17 mouse cellular contexts compared by ENCODE assay signal in genomic region chr4:154346731-154347522, GRCm38 (mm10). TPM values are rescaled to one million over a fixed set of nuclear protein-coding genes. Genes with fewer than 3 reads are reported as not detected.
DNase-seq lines count a peak whose midpoint lies in the region; ATAC-seq and TF ChIP-seq lines count a peak whose summit lies in the region.
"Had no signal": no experiment of that assay in that cellular context is flagged by ENCODE, and none has a peak within 500 bp of the region (broad histone marks: within the 10 kb centered on the region; RNA-seq: fewer than 3 reads in every experiment).

No protein-coding gene starts in this region.

- H3K27ac ChIP-seq in kidney, embryonic 14.5 days (ENCODE audit: low read depth, low read length) = peak overlapping the region; percentile 20; the same call in 1 of the 2 replicates
- H3K27ac ChIP-seq in embryonic facial prominence, embryonic 15.5 days (replicated peaks) = no peak overlapping the region
- no peak overlapping the region for H3K27ac ChIP-seq in midbrain, postnatal 0 days (ENCODE audit: low read depth, low read length)
- H3K27ac ChIP-seq: liver, embryonic 14.5 days had no signal

- TF ChIP-seq CTCF in midbrain, postnatal 0 days (IDR thresholded peaks at IDR 0.05) = no peak

- 6% methylated on average over 19 of the region's 19 CpGs for WGBS in kidney, embryonic 14.5 days
- WGBS in embryonic facial prominence, embryonic 15.5 days = 53% methylated on average over 19 of the region's 19 CpGs
- WGBS in midbrain, postnatal 0 days = 36% methylated on average over 19 of the region's 19 CpGs

- peaks cover 25% of the 10 kb centered on the region for H3K4me1 ChIP-seq in kidney, embryonic 14.5 days (ENCODE audit: control insufficient read depth, insufficient read depth, low read length)
- 0 out of 2 replicates have a peak, but pooled peaks cover 15% of the 10 kb centered on the region for H3K4me1 ChIP-seq in embryonic facial prominence, embryonic 15.5 days
- H3K4me1 ChIP-seq in midbrain, postnatal 0 days (ENCODE audit: insufficient read depth, low read length) = 0 out of 2 replicates have a peak, but pooled peaks cover under 1% of the 10 kb centered on the region

- ATAC-seq in kidney, embryonic 14.5 days (ENCODE audit: low FRiP score, low TSS enrichment) = peak; percentile 79
- peak; percentile 26; the same call in 1 of the 2 replicates for ATAC-seq in embryonic facial prominence, embryonic 15.5 days (ENCODE audit: insufficient number of reproducible peaks, low FRiP score, low TSS enrichment, low read depth)
- ATAC-seq in midbrain, postnatal 0 days (ENCODE audit: low FRiP score) = no peak
- ATAC-seq: CD4-positive, CD25-positive, alpha-beta regulatory T cell, adult 4 months had no signal

- H3K9me3 ChIP-seq in kidney, embryonic 14.5 days (ENCODE audit: control insufficient read depth, low read length) = peaks cover 3% of the 10 kb centered on the region; the same call in 1 of the 2 replicates
- no peaks in the 10 kb centered on the region for H3K9me3 ChIP-seq in embryonic facial prominence, embryonic 15.5 days (replicated peaks)
- H3K9me3 ChIP-seq in midbrain, postnatal 0 days (ENCODE audit: low read length) = no peaks in the 10 kb centered on the region

- H3K36me3 ChIP-seq in kidney, embryonic 14.5 days (ENCODE audit: control insufficient read depth, insufficient read depth, low read length) = no peaks in the 10 kb centered on the region
- no peaks in the 10 kb centered on the region for H3K36me3 ChIP-seq in embryonic facial prominence, embryonic 15.5 days
- H3K36me3 ChIP-seq in midbrain, postnatal 0 days (ENCODE audit: insufficient read depth, low read length) = no peaks in the 10 kb centered on the region

- DNase-seq in kidney, adult 9 months = no peak
- DNase-seq in embryo, embryonic 10.5 days (ENCODE audit: low spot score) = peak; percentile 66
- DNase-seq in midbrain, postnatal 0 days (ENCODE audit: low spot score) = peak; percentile 38
- no peak for DNase-seq in spleen, postnatal 14 days (ENCODE audit: low spot score in 2 of 2)
- no peak for DNase-seq in lung, postnatal 25 days (ENCODE audit: low spot score)
- DNase-seq: cerebellum, postnatal 36 days; gastrocnemius, postnatal 25 days; lung, postnatal 36 days; right cerebral cortex, postnatal 4 days had no signal

- no peak overlapping the region for H3K4me2 ChIP-seq in kidney, embryonic 14.5 days (replicated peaks; ENCODE audit: low read depth, low read length)
- no peak overlapping the region for H3K4me2 ChIP-seq in embryonic facial prominence, embryonic 15.5 days (replicated peaks)
- no peak overlapping the region for H3K4me2 ChIP-seq in midbrain, postnatal 0 days (ENCODE audit: low read depth, low read length, poor library complexity, severe bottlenecking)

- no peak overlapping the region for H3K9ac ChIP-seq in kidney, embryonic 14.5 days (ENCODE audit: low read depth, low read length)
- no peak overlapping the region for H3K9ac ChIP-seq in embryonic facial prominence, embryonic 15.5 days
- no peak overlapping the region for H3K9ac ChIP-seq in midbrain, postnatal 0 days (replicated peaks; ENCODE audit: low read length, poor library complexity, severe bottlenecking)
- H3K9ac ChIP-seq: liver, embryonic 14.5 days had no signal

- H3K27me3 ChIP-seq in kidney, embryonic 14.5 days (ENCODE audit: control insufficient read depth, insufficient read depth, low read length) = peaks cover 62% of the 10 kb centered on the region
- peaks cover 4% of the 10 kb centered on the region; the same call in 1 of the 2 replicates for H3K27me3 ChIP-seq in embryonic facial prominence, embryonic 15.5 days
- no peaks in the 10 kb centered on the region for H3K27me3 ChIP-seq in midbrain, postnatal 0 days (ENCODE audit: insufficient read depth, low read length)

- H3K4me3 ChIP-seq in kidney, embryonic 14.5 days (ENCODE audit: low read length) = no peak overlapping the region
- no peak overlapping the region for H3K4me3 ChIP-seq in embryonic facial prominence, embryonic 15.5 days (replicated peaks)
- no peak overlapping the region for H3K4me3 ChIP-seq in midbrain, postnatal 0 days (ENCODE audit: low read depth, low read length)
- H3K4me3 ChIP-seq: myocyte had no signal

RNA-seq across cellular contexts. Expression of gene B230104I21Rik, which starts 11.0 kb away (rescaled TPM):
- polyA plus RNA-seq in kidney, embryonic 14.5 days (2014; fragmentation: Nextera tagmentation; extraction: Ambion mirVana) = not detected in 2 replicates
- polyA plus RNA-seq in embryonic facial prominence, embryonic 15.5 days (2015; fragmentation: Nextera tagmentation; extraction: Ambion mirVana) = not detected in 2 replicates
- total RNA-seq in midbrain, postnatal 0 days (2014; rRNA removed) = not detected in 2 replicates
- polyA plus RNA-seq in midbrain, postnatal 0 days (2015; fragmentation: Nextera tagmentation; extraction: Ambion mirVana) = 0.19 TPM in 1 of 2 replicates, not detected in the other
- total RNA-seq: gastrocnemius, postnatal 25 days; left cerebral cortex, adult 8-10 months had no signal
- polyA plus RNA-seq: CD4-positive, CD25-positive, alpha-beta regulatory T cell, adult 4 months; heart, postnatal 0 days; intestine, embryonic 16.5 days; liver, embryonic 14.5 days; myocyte had no signal

RNA-seq across cellular contexts. Expression of gene Arhgef16, which starts 45.5 kb away (rescaled TPM):
- polyA plus RNA-seq in kidney, embryonic 14.5 days (2014; fragmentation: Nextera tagmentation; extraction: Ambion mirVana) = 16.3 and 28.2 TPM in 2 replicates
- polyA plus RNA-seq in embryonic facial prominence, embryonic 15.5 days (2015; fragmentation: Nextera tagmentation; extraction: Ambion mirVana) = 7.5 and 7.7 TPM in 2 replicates
- 5.0 and 8.1 TPM in 2 replicates for total RNA-seq in midbrain, postnatal 0 days (2014; rRNA removed)
- 2.7 and 3.5 TPM in 2 replicates for polyA plus RNA-seq in midbrain, postnatal 0 days (2015; fragmentation: Nextera tagmentation; extraction: Ambion mirVana)
- polyA plus RNA-seq: myocyte had no signal

Comparison
In these comparisons a context has a peak if more than half of its experiments do, and no peak if none do; other contexts are left out.
1. DNase-seq: peak in embryo, embryonic 10.5 days (single experiment) and midbrain, postnatal 0 days (single experiment); none in kidney, adult 9 months (single experiment), spleen, postnatal 14 days (0 of 2) and lung, postnatal 25 days (single experiment).